Mouse (Mus musculus): Measurements from ENCODE around the gene Adarb2.
"Not testable (repeated sequence)": the region's sequence is repeated elsewhere in the genome, so short reads cannot be mapped to it uniquely, and the experiment has no call there.

Adarb2 gene

GRCm38 (mm10) chr13:8573908-8574307, 371.2 kb downstream of the Adarb2 start:
- DNase-seq (ENCODE audit: low read depth in 2 of 2, low spot score in 2 of 2) = no peak

- no peak for DNase-seq (ENCODE audit: low read depth in 2 of 2, low spot score in 2 of 2)
These were observed 381.8 kb downstream of the Adarb2 start for GRCm38 (mm10) chr13:8584257-8585005.

GRCm38 (mm10) chr13:8587447-8587846, 384.8 kb downstream of the Adarb2 start:
- DNase-seq (ENCODE audit: low read depth in 2 of 2, low spot score in 2 of 2) = no peak

GRCm38 (mm10) chr13:8590460-8590859, 387.8 kb downstream of the Adarb2 start:
- DNase-seq (ENCODE audit: low read depth in 2 of 2, low spot score in 2 of 2) = no peak

GRCm38 (mm10) chr13:8596977-8597646, 394.4 kb downstream of the Adarb2 start:
- DNase-seq (ENCODE audit: low read depth in 2 of 2, low spot score in 2 of 2) = no peak

- DNase-seq (ENCODE audit: low read depth in 2 of 2, low spot score in 2 of 2) = no peak
These were observed 395.0 kb downstream of the Adarb2 start for GRCm38 (mm10) chr13:8597647-8598017.

- no peak for DNase-seq (ENCODE audit: low read depth in 2 of 2, low spot score in 2 of 2)
These were observed 403.0 kb downstream of the Adarb2 start for GRCm38 (mm10) chr13:8605645-8606044.

GRCm38 (mm10) chr13:8608040-8608439, 405.4 kb downstream of the Adarb2 start:
- no peak for DNase-seq (ENCODE audit: low read depth in 2 of 2, low spot score in 2 of 2)

- DNase-seq (ENCODE audit: low read depth in 2 of 2, low spot score in 2 of 2) = not testable (repeated sequence)
These were observed 406.3 kb downstream of the Adarb2 start for GRCm38 (mm10) chr13:8608918-8609317.

- no peak for DNase-seq (ENCODE audit: low read depth in 2 of 2, low spot score in 2 of 2)
These were observed 408.3 kb downstream of the Adarb2 start for GRCm38 (mm10) chr13:8610956-8611355.

GRCm38 (mm10) chr13:8612618-8613391, 410.1 kb downstream of the Adarb2 start:
- DNase-seq (ENCODE audit: low read depth in 2 of 2, low spot score in 2 of 2) = no peak

- DNase-seq (ENCODE audit: low read depth in 2 of 2, low spot score in 2 of 2) = no peak
These were observed 414.0 kb downstream of the Adarb2 start for GRCm38 (mm10) chr13:8616685-8617084.

- DNase-seq (ENCODE audit: low read depth in 2 of 2, low spot score in 2 of 2) = no peak
These were observed 419.6 kb downstream of the Adarb2 start for GRCm38 (mm10) chr13:8622263-8622662.

- no peak for DNase-seq (ENCODE audit: low read depth in 2 of 2, low spot score in 2 of 2)
These were observed 426.9 kb downstream of the Adarb2 start for GRCm38 (mm10) chr13:8629565-8629964.

GRCm38 (mm10) chr13:8631618-8632017, 429.0 kb downstream of the Adarb2 start:
- no peak for DNase-seq (ENCODE audit: low read depth in 2 of 2, low spot score in 2 of 2)

GRCm38 (mm10) chr13:8632072-8632471, 429.4 kb downstream of the Adarb2 start:
- DNase-seq (ENCODE audit: low read depth in 2 of 2, low spot score in 2 of 2) = no peak

- DNase-seq (ENCODE audit: low read depth in 2 of 2, low spot score in 2 of 2) = no peak
These were observed 431.0 kb downstream of the Adarb2 start for GRCm38 (mm10) chr13:8633385-8634337.

- no peak for DNase-seq (ENCODE audit: low read depth in 2 of 2, low spot score in 2 of 2)
These were observed 439.4 kb downstream of the Adarb2 start for GRCm38 (mm10) chr13:8642084-8642483.

GRCm38 (mm10) chr13:8643920-8644319, 441.3 kb downstream of the Adarb2 start:
- no peak for DNase-seq (ENCODE audit: low read depth in 2 of 2, low spot score in 2 of 2)

- DNase-seq (ENCODE audit: low read depth in 2 of 2, low spot score in 2 of 2) = no peak
These were observed 442.4 kb downstream of the Adarb2 start for GRCm38 (mm10) chr13:8644805-8645679.
